Mouse (Mus musculus): ENCODE results near the gene Adh6a. TPM values are rescaled to one million over a fixed set of nuclear protein-coding genes. Genes with fewer than 3 reads are reported as not detected.

The Adh6a gene
- not detected for total RNA-seq (2021)
- long read RNA-seq, experiment 1: 0 reads
- long read RNA-seq, experiment 2: 0 reads

- DNase-seq (ENCODE audit: low spot score): no peak
Observed at GRCm38 (mm10) chr3:138312965-138313364, at the start of gene Adh6a. TSS of gene Adh6a (plus strand) at chr3:138313286.

- DNase-seq (ENCODE audit: low spot score): no peak
Observed at GRCm38 (mm10) chr3:138264648-138265047, 48.4 kb upstream of the Adh6a start.

- peak; percentile 45 for DNase-seq (ENCODE audit: low spot score)
Observed at GRCm38 (mm10) chr3:138270507-138270906, 42.6 kb upstream of the Adh6a start.

- DNase-seq (ENCODE audit: low spot score): no peak
Observed at GRCm38 (mm10) chr3:138271297-138271696, 41.8 kb upstream of the Adh6a start.

GRCm38 (mm10) chr3:138273080-138273479 lies 40.0 kb upstream of the Adh6a start:
- no peak for DNase-seq (ENCODE audit: low spot score)

GRCm38 (mm10) chr3:138275100-138275499 lies 38.0 kb upstream of the Adh6a start:
- DNase-seq (ENCODE audit: low spot score): no peak

GRCm38 (mm10) chr3:138282556-138282955 lies 30.5 kb upstream of the Adh6a start:
- DNase-seq (ENCODE audit: low spot score): no peak

- no peak for DNase-seq (ENCODE audit: low spot score)
Observed at GRCm38 (mm10) chr3:138283831-138284230, 29.3 kb upstream of the Adh6a start.

- DNase-seq (ENCODE audit: low spot score): no peak
Observed at GRCm38 (mm10) chr3:138285986-138286385, 27.1 kb upstream of the Adh6a start.

- DNase-seq (ENCODE audit: low spot score): no peak
Observed at GRCm38 (mm10) chr3:138287686-138288085, 25.4 kb upstream of the Adh6a start.

GRCm38 (mm10) chr3:138290672-138291071 lies 22.4 kb upstream of the Adh6a start:
- DNase-seq (ENCODE audit: low spot score): no peak

GRCm38 (mm10) chr3:138291529-138292117 lies 21.5 kb upstream of the Adh6a start:
- no peak for DNase-seq (ENCODE audit: low spot score)

GRCm38 (mm10) chr3:138293298-138293895 lies 19.7 kb upstream of the Adh6a start:
- no peak for DNase-seq (ENCODE audit: low spot score)

GRCm38 (mm10) chr3:138300130-138300529 lies 13.0 kb upstream of the Adh6a start:
- DNase-seq (ENCODE audit: low spot score): no peak

GRCm38 (mm10) chr3:138302676-138303075 lies 10.4 kb upstream of the Adh6a start:
- DNase-seq (ENCODE audit: low spot score): no peak

- peak; percentile 76 for DNase-seq (ENCODE audit: low spot score)
Observed at GRCm38 (mm10) chr3:138303771-138304488, 9.2 kb upstream of the Adh6a start.

GRCm38 (mm10) chr3:138304489-138304871 lies 8.6 kb upstream of the Adh6a start:
- no peak for DNase-seq (ENCODE audit: low spot score)

GRCm38 (mm10) chr3:138305486-138306289 lies 7.4 kb upstream of the Adh6a start:
- DNase-seq (ENCODE audit: low spot score): no peak

- no peak for DNase-seq (ENCODE audit: low spot score)
Observed at GRCm38 (mm10) chr3:138306290-138306683, 6.8 kb upstream of the Adh6a start.

GRCm38 (mm10) chr3:138309910-138310309 lies 3.2 kb upstream of the Adh6a start:
- no peak for DNase-seq (ENCODE audit: low spot score)

GRCm38 (mm10) chr3:138311015-138311414 lies 2.1 kb upstream of the Adh6a start:
- no peak for DNase-seq (ENCODE audit: low spot score)

GRCm38 (mm10) chr3:138316908-138317472 lies 3.9 kb downstream of the Adh6a start:
- no peak for DNase-seq (ENCODE audit: low spot score)

All from gastrocnemius, adult 18-20 months (tissue).